Mouse (Mus musculus): ENCODE measurements around the gene 4930556J24Rik.
A peak's percentile ranks its signal among the peaks of the same experiment; 100 is the strongest.
"Not testable (repeated sequence)": the region's sequence is repeated elsewhere in the genome, so short reads cannot be mapped to it uniquely, and the experiment has no call there.

4930556J24Rik gene

DNA sequence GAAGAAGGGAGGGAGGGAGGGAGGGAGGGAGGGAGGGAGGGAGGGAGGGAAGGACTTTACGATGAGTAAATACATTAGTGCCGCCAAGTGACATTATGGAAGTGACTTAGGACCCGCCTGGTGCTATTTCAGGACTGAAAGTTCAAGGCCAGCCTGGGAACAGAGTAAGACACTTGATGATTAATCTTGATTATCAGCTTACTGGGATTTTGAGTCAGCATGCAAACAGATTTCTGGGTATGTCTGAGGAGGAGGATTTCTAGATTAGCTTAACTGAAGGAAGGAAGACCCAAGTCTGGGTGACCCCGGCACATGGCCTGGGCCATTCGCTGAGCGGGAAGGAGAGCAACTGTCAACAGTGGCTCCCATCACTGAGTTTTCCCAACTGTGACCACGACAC is 56.1 kb downstream of the 4930556J24Rik start:
- DNase-seq = no peak

DNA sequence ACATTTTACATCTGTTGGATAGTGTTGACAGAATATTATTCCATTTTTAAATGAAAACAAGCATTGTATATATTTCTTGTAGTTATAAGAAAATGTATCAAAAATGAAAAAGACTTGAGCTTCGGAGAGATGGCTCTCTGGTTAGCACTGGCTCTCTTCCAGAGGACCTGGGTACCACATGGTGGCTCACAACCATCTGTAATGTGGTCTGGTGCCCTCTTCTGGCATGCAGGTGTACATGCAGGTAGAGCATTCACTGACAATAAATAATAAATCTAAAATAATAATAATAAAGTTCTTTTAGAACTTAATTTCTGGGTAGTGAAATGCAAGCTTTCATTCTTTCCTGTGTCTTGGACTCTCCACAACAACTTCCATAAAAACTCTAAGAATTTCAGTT is 57.8 kb downstream of the 4930556J24Rik start:
- DNase-seq = peak; percentile 36

DNA sequence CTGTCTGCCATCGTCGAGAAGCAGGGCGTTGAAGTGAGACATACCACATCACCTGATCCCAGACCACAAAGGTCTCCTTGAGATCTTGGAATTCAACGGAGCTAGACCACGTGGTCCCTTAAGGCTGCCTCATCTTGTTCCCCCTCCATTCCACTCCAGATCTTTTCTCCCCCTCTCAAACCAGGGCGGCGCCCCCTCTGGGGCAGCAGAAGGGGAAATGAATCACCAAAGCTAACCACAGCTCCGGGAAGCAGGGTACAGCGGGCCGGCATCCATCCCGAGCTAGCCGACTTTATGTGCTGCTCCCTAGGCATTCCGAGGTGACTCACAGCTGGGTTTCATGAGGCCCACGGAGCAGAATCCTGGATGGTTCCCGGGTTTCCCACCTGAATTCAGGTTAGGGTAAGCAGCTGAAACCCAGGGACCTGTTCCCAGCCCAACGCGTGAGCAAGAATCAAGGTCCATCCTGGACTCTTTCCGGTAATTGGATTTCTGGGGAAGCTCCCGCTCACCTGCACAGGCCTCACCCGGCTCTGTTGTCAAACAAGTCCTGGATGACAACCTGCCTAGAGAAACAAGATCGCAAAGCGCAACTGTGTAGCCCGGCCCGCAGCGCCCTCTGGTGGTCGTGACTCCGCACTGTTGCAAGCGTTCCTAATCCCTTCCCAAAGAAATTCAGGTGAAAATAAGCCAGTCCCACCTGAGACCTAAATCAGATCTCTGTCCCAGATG is 62.3 kb downstream of the 4930556J24Rik start, which contains the start of gene Slc35e4:
Gene Slc35e4 (minus strand): TSS at position 556 of the 732 bp plus-strand sequence.
- peak; percentile 90 for DNase-seq

DNA sequence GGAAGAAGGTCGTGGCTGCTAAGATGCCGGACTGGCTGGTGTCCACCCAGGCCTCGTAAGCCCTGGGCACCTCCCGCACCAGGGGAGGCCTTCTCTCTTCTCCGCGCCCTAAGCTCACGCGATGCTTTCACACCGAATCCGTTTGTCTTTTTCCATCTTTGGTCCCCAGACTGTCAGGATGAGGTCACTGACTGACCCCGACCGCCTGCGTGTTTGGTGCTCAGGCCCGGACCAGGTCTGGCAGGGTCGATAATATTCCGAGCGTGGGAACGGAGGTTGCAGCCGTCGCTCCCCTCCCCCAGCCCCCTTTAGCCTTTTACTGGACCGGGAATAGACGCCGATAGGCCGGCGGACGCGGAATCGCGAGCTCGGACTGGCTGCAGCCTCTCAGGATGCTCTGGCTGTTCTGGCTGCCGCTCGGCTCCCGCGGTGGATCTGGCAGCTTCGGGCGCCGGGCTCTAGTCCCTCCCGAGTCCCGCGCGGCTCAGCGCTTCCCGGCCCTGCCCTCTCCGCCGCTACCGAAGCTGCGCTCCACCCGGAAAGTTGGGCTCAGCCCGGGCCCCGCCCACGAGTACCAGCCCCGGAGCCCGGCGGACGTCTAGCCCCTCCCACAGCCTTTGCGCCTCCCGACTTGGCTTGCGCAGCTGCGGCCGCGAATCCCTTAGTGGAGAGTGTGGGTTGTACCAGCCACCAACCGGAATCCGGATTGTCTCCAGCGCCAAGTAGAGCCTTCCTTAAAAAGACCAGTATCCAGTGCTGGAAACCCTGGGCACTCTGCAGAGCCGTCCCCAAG is 63.1 kb downstream of the 4930556J24Rik start:
- DNase-seq = peak; percentile 87

DNA sequence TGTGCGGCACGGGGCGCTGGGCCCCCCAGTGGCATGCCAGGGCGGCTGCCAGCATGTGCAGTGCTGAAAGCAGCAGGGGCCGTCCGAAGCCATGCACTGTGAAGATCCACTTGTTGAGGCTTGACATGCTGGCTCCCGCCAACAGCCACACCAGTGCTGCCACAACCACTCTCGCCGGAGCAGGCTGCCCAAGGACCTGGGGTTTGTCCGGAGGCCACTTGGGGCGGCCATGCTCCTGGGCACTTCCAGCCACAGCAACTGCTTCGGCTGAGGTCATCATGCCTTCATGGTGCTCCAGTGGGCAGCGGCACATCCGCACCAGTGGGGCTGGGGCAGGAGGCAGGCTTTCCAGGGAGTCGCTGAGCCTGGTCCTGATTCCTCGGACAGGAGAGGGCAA is 63.7 kb downstream of the 4930556J24Rik start:
- peak; percentile 63 for DNase-seq

DNA sequence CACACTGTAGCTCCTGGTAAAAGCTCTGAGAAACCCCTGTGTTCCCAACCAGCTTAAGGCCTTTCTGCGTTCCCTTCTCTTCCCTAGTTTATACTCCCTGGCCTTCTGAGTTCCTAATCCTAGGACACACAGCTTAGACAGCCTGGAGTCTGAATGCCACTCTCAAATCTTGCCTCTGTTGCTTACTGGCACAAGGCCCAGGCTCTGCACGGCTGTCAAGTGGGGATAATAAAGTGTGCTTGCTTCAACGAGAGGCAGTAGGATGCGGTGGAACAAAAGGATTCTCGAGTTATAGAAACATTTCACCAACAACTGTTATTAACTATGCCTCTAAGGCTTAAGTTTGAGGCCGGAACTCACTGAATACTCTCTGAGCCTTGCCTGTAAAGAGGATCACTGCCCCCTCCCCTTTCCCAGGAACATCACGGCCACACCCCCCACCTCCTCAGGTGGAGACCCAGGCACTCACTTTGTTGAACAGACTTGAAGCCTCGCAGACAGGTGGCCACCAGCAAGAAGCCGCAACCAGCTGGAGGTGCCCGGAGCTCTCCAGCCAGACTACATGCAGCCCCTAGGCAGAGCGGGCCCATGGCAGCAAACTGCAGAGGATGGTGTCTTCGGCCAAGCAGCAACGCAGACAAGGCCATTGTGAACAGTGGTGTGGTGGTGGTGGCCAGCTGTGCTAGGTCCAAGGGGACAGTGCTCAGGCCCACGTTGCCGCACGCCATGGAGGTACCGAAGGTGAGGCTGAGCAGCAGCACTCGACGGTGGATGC is 64.3 kb downstream of the 4930556J24Rik start:
- no peak for DNase-seq

DNA sequence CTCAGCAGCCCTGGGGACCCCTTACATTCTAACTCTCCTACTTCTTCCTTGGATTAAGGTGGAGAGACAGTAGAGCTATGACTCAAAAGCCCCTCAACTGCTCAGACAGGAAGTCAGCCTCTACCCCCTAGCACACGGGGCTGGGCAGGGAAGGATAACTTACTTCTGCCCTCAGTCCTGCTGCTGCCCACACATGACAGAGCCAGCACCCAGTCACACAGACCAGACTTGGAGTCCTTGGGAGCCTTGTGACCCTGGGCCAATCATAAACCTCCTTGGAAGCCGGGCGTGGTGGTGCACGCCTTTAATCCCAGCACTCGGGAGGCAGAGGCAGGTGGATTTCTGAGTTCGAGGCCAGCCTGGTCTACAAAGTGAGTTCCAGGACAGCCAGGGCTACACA is 65.1 kb downstream of the 4930556J24Rik start:
- not testable (repeated sequence) for DNase-seq

DNA sequence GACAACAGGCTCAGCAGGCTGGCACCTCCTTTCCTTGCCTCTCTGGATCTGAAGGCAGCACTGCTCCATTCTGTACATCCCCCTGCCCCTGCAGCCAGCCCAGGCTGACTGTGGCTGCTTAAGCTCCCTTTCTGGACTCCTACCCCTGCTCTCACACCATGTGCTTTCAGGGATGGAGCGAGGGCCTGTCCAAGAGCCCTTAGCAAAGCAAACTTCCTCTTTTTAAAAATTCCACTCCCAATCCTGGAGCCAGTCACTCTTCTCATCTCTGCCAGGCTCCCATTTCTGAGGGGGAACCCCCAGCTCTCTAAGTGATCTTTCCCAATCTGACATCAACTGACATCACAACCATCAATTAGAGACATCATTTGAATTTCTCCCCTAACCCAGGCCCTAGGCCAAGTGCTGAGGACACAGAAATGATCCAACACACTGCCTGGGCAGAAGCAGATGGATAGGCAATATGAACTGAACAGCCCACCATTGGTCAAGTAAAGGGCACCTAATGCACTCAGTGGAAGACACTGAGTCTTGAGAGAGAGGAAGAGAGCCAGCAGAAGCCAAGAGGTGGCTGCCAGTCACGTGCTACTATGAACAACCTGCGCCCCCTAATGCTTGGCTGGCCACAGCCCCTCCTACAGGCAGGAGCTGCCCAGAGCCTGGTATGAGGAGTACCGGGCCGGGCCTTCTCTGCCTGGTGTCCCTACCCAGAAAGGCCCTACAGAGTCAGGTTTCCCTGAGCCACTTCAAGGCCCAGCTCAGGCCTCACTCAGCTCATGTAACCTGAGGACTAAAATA is 65.9 kb downstream of the 4930556J24Rik start:
- no peak for DNase-seq

DNA sequence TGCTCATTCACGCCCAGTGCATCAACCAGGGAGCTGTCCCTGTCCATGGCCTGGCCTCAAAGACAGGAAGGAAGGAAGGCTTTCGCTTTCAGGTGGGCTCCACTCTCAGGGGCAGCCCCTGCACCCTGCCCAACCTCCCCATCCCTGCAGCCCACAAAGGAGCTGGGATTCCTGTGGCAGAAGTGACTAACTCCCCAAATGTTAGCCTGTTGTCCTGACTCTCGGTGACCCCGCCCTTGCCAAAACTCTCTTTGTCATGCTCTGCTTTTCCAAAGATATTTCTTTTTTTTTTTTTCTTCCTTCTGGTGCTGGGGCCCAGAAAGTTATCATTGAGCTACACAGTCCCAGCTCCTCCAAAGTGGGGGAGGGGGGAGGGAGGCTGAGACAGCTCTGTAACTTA is 67.3 kb downstream of the 4930556J24Rik start:
- no peak for DNase-seq

DNA sequence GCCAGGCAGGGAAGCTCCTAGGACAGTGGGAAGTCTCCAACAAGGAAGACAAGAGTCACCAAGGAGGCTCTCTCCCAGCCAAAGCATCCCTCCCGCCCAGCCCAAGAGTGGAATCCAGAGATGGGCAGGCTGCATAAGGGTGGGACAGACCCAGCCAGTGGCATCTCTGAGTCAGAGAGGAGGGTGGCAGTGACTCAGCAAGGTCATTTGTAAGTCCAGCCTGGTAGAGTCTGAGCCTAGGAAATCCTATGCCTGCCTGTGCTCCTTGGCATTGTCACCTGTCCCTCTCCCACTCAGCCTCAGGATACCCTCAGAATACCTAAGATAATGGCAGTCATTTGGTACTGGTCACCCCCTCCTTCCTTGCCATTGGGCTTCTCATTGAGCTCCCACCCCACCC is 71.1 kb downstream of the 4930556J24Rik start:
- no peak for DNase-seq

DNA sequence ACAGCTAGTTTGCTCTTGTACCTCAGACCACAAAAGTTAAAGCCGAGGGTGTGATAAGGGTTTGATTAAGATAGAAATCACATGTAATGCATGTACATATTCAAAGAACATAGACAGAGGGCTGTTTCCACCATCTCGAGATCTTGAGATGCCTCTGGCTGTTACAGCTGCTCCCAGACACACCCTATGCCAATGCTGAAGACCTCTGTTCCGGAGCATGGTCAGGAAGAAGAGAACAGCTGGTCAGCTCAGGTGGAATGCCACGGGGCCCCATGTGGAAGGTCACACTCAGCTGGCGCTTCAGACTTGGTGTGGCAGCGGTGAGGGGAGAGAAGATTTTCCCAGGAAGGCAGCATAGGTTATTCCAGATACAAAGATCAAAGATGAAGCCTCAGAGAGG is 71.9 kb downstream of the 4930556J24Rik start:
- no peak for DNase-seq

DNA sequence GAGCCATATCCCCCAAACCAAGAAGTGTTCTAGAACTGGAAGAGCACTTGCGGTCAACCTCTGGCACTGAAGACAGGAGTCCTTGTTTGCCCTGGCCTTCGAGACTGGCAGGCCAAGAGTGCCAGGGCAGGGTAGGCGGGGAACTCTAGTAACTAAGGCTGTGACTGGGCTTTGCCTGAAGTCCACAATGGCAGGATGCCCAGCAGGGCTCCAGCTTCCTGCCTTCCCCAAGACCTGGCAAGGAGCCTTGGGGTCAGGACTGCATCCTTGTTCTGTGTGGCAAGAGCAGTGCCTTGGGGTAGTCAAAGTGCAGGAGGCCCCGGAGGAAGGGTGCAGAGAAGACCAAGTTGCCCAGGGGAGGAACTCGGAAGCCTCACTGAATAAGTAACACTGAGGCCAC is 73.5 kb downstream of the 4930556J24Rik start:
- DNase-seq = no peak

DNA sequence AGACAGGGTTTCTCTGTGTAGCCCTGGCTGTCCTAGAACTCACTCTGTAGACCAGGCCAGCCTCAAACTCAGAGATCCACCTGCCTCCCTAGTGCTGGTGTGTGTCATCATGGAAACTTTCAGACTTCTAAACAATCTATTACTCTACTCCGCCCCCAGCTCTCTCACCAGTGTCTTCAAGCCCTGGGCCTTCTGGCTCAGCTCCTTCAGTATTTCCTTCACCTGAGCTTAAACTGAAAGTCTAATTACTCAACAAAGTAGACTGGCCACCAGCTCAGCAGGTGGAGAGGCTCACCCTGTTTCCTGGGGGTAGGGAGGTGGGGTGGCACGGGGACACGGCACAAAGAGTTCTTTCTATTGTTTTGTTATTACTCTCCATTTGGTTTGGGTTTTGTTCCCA is 74.1 kb downstream of the 4930556J24Rik start:
- DNase-seq = no peak

DNA sequence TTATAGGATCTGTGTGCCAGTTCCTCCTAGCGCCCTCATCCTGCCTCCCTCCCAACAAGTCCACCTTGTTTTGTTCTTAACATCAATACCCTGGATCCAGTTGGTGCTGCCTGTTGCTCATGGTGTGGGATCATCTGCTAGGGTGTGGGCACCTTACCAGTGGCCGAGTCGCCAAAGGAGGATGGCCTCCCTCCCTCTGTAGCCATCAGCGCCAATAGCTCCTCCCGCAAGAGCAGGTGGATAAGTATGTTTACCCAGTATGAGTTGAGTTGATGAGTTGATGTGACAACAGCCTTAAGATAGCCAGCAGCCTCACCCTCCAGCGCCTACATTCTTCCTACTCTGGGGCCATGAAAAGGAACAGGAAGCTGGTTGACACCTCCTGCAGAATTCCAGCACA is 76.3 kb downstream of the 4930556J24Rik start:
- no peak for DNase-seq

DNA sequence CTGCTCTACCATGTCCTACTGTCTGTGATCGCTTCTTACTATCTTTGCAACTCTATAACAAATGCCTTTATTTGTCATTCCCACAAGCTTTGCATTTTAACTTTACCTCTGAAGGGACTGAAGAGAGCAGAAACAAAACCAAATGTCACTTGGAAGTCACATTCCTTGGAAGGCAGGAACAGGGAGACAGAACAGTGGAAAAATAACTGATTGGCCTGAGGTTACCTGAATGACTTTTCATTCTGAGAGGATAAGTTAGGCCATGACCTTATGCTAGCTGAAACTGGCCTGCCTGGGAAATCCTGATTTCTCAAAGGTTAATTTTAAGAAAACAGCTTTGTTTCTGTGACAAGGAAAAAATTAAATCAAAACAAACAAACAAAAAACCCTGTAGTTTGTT is 80.6 kb downstream of the 4930556J24Rik start:
- DNase-seq = no peak

DNA sequence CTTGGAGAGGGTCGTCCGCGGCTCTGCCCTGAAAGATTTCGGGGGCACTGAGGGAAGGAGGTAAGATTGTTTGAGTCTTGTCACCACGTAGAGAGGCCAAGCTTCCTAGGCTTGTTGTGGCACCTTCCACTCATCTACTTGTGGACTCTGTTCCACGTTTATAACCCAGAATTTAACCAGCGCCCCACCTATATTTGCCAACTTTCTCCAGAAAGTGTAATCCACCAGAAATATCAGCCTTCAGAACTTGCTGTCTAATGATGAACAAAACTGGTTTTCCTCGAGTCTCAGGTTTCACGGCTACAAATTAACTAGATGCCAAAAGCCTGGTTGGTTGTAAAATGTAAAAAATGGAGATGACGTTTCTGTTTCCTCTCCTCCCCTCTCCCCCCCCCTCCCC is 81.1 kb downstream of the 4930556J24Rik start:
- no peak for DNase-seq

DNA sequence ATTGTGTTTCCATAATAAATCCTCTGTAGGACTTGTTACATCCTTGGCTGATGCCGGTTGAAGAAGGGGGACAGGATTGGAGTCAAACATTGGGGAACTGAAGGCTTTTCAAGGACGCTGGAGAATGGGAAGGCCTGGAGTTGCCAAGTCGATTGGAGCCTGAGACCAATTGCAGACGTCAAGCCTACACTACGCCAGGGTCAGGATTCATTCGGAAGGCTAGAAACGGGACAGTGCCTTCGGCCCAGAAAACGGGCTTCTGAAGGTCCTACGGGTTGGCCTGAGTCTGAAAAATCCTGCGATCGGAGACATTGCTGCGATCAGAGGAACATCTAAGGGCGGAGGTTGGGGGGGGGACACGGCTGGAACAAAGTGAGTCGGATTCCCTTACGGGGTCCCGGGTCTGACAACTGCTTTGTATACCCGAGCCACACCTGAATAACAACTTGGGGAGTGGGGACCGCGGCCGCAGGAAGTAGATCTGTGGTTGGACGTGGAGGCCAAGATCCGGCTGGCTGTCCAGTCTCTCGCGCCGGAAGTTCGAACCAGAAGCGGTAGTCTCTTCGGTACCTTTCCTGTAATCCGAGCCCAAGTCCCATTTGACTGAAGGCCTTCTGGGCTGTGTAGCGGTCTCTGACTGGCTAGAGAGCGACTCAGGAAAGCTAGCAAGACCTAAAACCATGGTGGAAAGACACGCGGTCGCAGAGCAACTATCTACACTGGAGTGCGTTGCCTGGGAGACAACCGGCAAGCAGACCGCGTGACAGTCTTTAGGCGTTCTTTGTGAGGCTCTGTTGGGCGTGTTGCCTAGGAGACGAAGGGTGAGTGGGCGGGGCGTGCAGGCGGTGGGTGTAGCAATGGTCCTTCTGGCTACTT is 81.9 kb downstream of the 4930556J24Rik start, which contains the start of the genes 4921536K21Rik and Dusp18:
Gene 4921536K21Rik (minus strand): TSS at position 693 of the 876 bp plus-strand sequence.
Gene Dusp18 (plus strand): TSS at position 835 of the 876 bp plus-strand sequence.
- DNase-seq = peak; percentile 89

DNA sequence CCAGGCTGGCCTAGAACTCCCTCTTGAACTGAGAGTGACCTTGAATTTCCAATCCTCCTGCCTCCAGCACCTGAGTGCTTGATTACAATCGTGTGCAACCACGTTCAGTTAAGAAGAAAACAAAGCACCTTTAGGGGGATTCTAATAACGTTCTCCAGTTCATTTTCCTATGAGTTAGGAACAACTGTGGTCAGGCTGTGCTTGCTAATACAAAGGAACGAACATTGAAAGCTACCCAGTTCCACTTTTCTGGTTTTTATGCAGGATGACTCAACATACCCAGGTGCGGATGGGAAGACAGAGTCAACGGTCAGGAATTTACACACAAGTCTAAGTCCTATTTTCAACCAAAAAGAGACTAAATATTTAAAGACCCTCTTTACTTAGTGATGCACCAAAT is 82.6 kb downstream of the 4930556J24Rik start:
- no peak for DNase-seq
